Mouse (Mus musculus): ENCODE results near the gene Tmem52b. TPM values are rescaled to one million over a fixed set of nuclear protein-coding genes. Genes with fewer than 3 reads are reported as not detected.

Gene Tmem52b
- total and polyA plus RNA-seq, 3 experiments: not detected

- no peaks in the 10 kb centered on the region for H3K79me2 ChIP-seq (replicated peaks; ENCODE audit: control insufficient read depth, extremely low read depth, insufficient read depth, poor library complexity, severe bottlenecking)
- H3K9me3 ChIP-seq (replicated peaks; ENCODE audit: low read length): no peaks in the 10 kb centered on the region
- H3K27ac ChIP-seq (ENCODE audit: insufficient read depth, low read depth): no peak overlapping the region
- H3K9ac ChIP-seq (ENCODE audit: insufficient read depth, low read depth): no peak overlapping the region
- H3K4me2 ChIP-seq (ENCODE audit: insufficient read depth, low read depth, poor library complexity, severe bottlenecking): no peak overlapping the region
- TF ChIP-seq ZC3H11A (IDR thresholded peaks at IDR 0.05; ENCODE audit: low read depth, low read length) (no peak), BHLHE40 (IDR thresholded peaks at IDR 0.05; ENCODE audit: low read depth, low read length) (no peak), JUN (IDR thresholded peaks at IDR 0.05; ENCODE audit: insufficient read depth, low read depth, low read length) (no peak), SMC3 (IDR thresholded peaks at IDR 0.05; ENCODE audit: low read depth, low read length) (no peak), KAT2A (IDR thresholded peaks at IDR 0.05; ENCODE audit: insufficient replicate concordance, low read length) (no peak), MEF2A (IDR thresholded peaks at IDR 0.05; ENCODE audit: borderline replicate concordance, low read depth, low read length) (no peak), ZMIZ1 (IDR thresholded peaks at IDR 0.05; ENCODE audit: low read depth, low read length) (no peak), POLR2AphosphoS2 (IDR thresholded peaks at IDR 0.05; ENCODE audit: low read depth, low read length) (no peak), SIN3A (IDR thresholded peaks at IDR 0.05; ENCODE audit: low read length) (no peak), POLR2A (IDR thresholded peaks at IDR 0.05; ENCODE audit: low read depth, low read length) (no peak), CHD1 (IDR thresholded peaks at IDR 0.05; ENCODE audit: low read depth, low read length) (no peak), USF1 (IDR thresholded peaks at IDR 0.05; ENCODE audit: low read depth, low read length) (no peak)
- H3K27me3 ChIP-seq (replicated peaks): no peaks in the 10 kb centered on the region
- H3K4me1 ChIP-seq (ENCODE audit: control insufficient read depth in 1 of 2, insufficient read depth in 2 of 2): peaks cover 0 to 4% of the 10 kb centered on the region in 2 experiments; a peak in 1 of 4 replicates
- no peaks in the 10 kb centered on the region for H3K36me3 ChIP-seq (replicated peaks in 1 of 2; ENCODE audit: control insufficient read depth in 1 of 2, insufficient read depth in 1 of 2, low read length in 1 of 2)
- in situ Hi-C loops (cut with MboI; ENCODE audit: low pct_ligation_motif_present, low pct_unique_long_range_greater_than_20kb, low sequenced_read_pairs): loop anchor here (10.0 kb wide), 1 partner anchor 129 kb away; the partner anchor contains the start of gene Clec12b
- H3K4me3 ChIP-seq (replicated peaks in 1 of 3; ENCODE audit: low read depth in 2 of 3, low read length in 2 of 3, poor library complexity in 1 of 3): no peak overlapping the region
- no peak for DNase-seq (ENCODE audit: extremely low read depth)
- dilution Hi-C loops (cut with MboI; ENCODE audit: extremely low pct_ligation_motif_present, extremely low pct_unique_long_range_greater_than_20kb, low sequenced_read_pairs): no loop called here
Observed at GRCm38 (mm10) chr6:129513409-129513808, 1.1 kb downstream of the Tmem52b start.

- Histone ChIP-seq H3K79me2 (replicated peaks; ENCODE audit: control insufficient read depth, extremely low read depth, insufficient read depth, poor library complexity, severe bottlenecking) (no peaks in the 10 kb centered on the region), H3K4me1 (ENCODE audit: control insufficient read depth in 1 of 2, insufficient read depth in 2 of 2) (peaks cover 0 to 4% of the 10 kb centered on the region in 2 experiments; a peak in 1 of 4 replicates), H3K36me3 (replicated peaks in 1 of 2; ENCODE audit: control insufficient read depth in 1 of 2, insufficient read depth in 1 of 2, low read length in 1 of 2) (no peaks in the 10 kb centered on the region), H3K27me3 (replicated peaks) (no peaks in the 10 kb centered on the region), H3K4me2 (ENCODE audit: insufficient read depth, low read depth, poor library complexity, severe bottlenecking) (no peak overlapping the region), H3K27ac (ENCODE audit: insufficient read depth, low read depth) (no peak overlapping the region), H3K9me3 (replicated peaks; ENCODE audit: low read length) (no peaks in the 10 kb centered on the region), H3K9ac (ENCODE audit: insufficient read depth, low read depth) (no peak overlapping the region), H3K4me3 (replicated peaks in 1 of 3; ENCODE audit: low read depth in 2 of 3, low read length in 2 of 3, poor library complexity in 1 of 3) (no peak overlapping the region)
- TF ChIP-seq ZC3H11A (IDR thresholded peaks at IDR 0.05; ENCODE audit: low read depth, low read length) (no peak), BHLHE40 (IDR thresholded peaks at IDR 0.05; ENCODE audit: low read depth, low read length) (no peak), MXI1 (IDR thresholded peaks at IDR 0.05; ENCODE audit: low read depth, low read length) (no peak), GABPA (IDR thresholded peaks at IDR 0.05; ENCODE audit: insufficient replicate concordance, low read depth, low read length) (no peak), EP300 (IDR thresholded peaks at IDR 0.05; ENCODE audit: low read length) (no peak), JUND (conservative IDR thresholded peaks at IDR 0.05; ENCODE audit: low read depth, low read length) (no peak), IRF4 (IDR thresholded peaks at IDR 0.05; ENCODE audit: low read depth, low read length) (no peak), HCFC1 (IDR thresholded peaks at IDR 0.05; ENCODE audit: low read depth, low read length) (no peak), MEF2A (IDR thresholded peaks at IDR 0.05; ENCODE audit: borderline replicate concordance, low read depth, low read length) (no peak), USF1 (IDR thresholded peaks at IDR 0.05; ENCODE audit: low read depth, low read length) (no peak), UBTF (IDR thresholded peaks at IDR 0.05; ENCODE audit: low read depth, low read length) (no peak), SMC3 (IDR thresholded peaks at IDR 0.05; ENCODE audit: low read depth, low read length) (no peak), TBP (conservative IDR thresholded peaks at IDR 0.05; ENCODE audit: low read depth, low read length) (no peak), CHD1 (IDR thresholded peaks at IDR 0.05; ENCODE audit: low read depth, low read length) (no peak), ELF1 (IDR thresholded peaks at IDR 0.05; ENCODE audit: low read depth, low read length) (no peak), USF2 (conservative IDR thresholded peaks at IDR 0.05; ENCODE audit: low read depth, low read length) (no peak)
- in situ Hi-C loops (cut with MboI; ENCODE audit: low pct_ligation_motif_present, low pct_unique_long_range_greater_than_20kb, low sequenced_read_pairs) (loop anchor here (10.0 kb wide), 1 partner anchor 130 kb away; the partner anchor contains the start of gene Clec12b), dilution Hi-C loops (cut with MboI; ENCODE audit: extremely low pct_ligation_motif_present, extremely low pct_unique_long_range_greater_than_20kb, low sequenced_read_pairs) (no loop called here)
- no peak for DNase-seq (ENCODE audit: extremely low read depth)
Observed at GRCm38 (mm10) chr6:129514376-129514775, 2.0 kb downstream of the Tmem52b start.

Measured in CH12.LX (cell line).